Mouse (Mus musculus) brown adipose tissue, adult 24 weeks (tissue): ENCODE data around the gene Ywhah. TPM values are rescaled to one million over a fixed set of nuclear protein-coding genes. Genes with fewer than 3 reads are reported as not detected.
"Not testable (repeated sequence)": the region's sequence is repeated elsewhere in the genome, so short reads cannot be mapped to it uniquely, and the experiment has no call there.

ENCODE experiments used
- H3K27ac ChIP-seq: fragments of 200-500 bp; replicated peaks from 2 replicates; pipeline ENCODE4 v1.5.1; 2012; ENCODE audit warnings: low read depth, mild to moderate bottlenecking, low read length
- H3K4me1 ChIP-seq: fragments of 200-500 bp; 2 replicates; pipeline ENCODE4 v1.6.1; 2012; ENCODE audit warnings: low read length, mixed read lengths; ENCODE audit not compliant: control insufficient read depth, insufficient read depth, insufficient read length
- H3K4me3 ChIP-seq: fragments of 200-500 bp; 2 replicates; pipeline ENCODE4 v1.5.1; 2012; ENCODE audit warnings: low read depth, mild to moderate bottlenecking, low read length, moderate library complexity; ENCODE audit not compliant: insufficient read depth
- polyA plus RNA-seq: library from polyadenylated mRNA; stranded (reverse); fragments of >200 nt; gene quantifications from 2 replicates; pipeline ENCODE4 v1.2.4, GENCODE M21; 2012; ENCODE audit not compliant: missing spikeins, insufficient read depth, insufficient read length

Gene Ywhah
- polyA plus RNA-seq, 1 experiment: 63.4 TPM

- H3K4me3 ChIP-seq: no peak overlapping the region
- H3K4me1 ChIP-seq: peaks cover 13% of the 10 kb centered on the region
- H3K27ac ChIP-seq: no peak overlapping the region
Observed at GRCm38 (mm10) chr5:33028656-33029055, 10.0 kb downstream of the Ywhah start.

- H3K4me3 ChIP-seq: no peak overlapping the region
- no peaks in the 10 kb centered on the region for H3K4me1 ChIP-seq
- no peak overlapping the region for H3K27ac ChIP-seq
Observed at GRCm38 (mm10) chr5:33030425-33031175, 12.0 kb downstream of the Ywhah start.

- Histone ChIP-seq H3K4me1 (no peaks in the 10 kb centered on the region), H3K4me3 (no peak overlapping the region), H3K27ac (no peak overlapping the region)
Observed at GRCm38 (mm10) chr5:33032036-33032773, 13.6 kb downstream of the Ywhah start.

GRCm38 (mm10) chr5:33033121-33033520, 14.5 kb downstream of the Ywhah start:
- Histone ChIP-seq H3K4me1 (no peaks in the 10 kb centered on the region), H3K4me3 (no peak overlapping the region), H3K27ac (no peak overlapping the region)

GRCm38 (mm10) chr5:33033633-33034032, 15.0 kb downstream of the Ywhah start:
- H3K4me3 ChIP-seq, H3K4me1 ChIP-seq: not testable (repeated sequence)

GRCm38 (mm10) chr5:33034100-33034499, 15.5 kb downstream of the Ywhah start:
- Histone ChIP-seq H3K27ac (no peak overlapping the region), H3K4me3 (no peak overlapping the region), H3K4me1 (no peaks in the 10 kb centered on the region)

More at GRCm38 (mm10) chr5:33033633-33034032, 15.0 kb downstream of the Ywhah start:
- H3K27ac ChIP-seq: not testable (repeated sequence)

GRCm38 (mm10) chr5:33034916-33035315, 16.3 kb downstream of the Ywhah start:
- Histone ChIP-seq H3K27ac (no peak overlapping the region), H3K4me3 (no peak overlapping the region), H3K4me1 (no peaks in the 10 kb centered on the region)

GRCm38 (mm10) chr5:33038656-33039509, 20.3 kb downstream of the Ywhah start:
- Histone ChIP-seq H3K4me3 (no peak overlapping the region), H3K27ac (no peak overlapping the region), H3K4me1 (no peaks in the 10 kb centered on the region)

- H3K4me3 ChIP-seq: no peak overlapping the region
- H3K27ac ChIP-seq: no peak overlapping the region
- no peaks in the 10 kb centered on the region for H3K4me1 ChIP-seq
Observed at GRCm38 (mm10) chr5:33039510-33039911, 20.9 kb downstream of the Ywhah start.

- not testable (repeated sequence) for H3K4me1 ChIP-seq, H3K4me3 ChIP-seq, H3K27ac ChIP-seq
Observed at GRCm38 (mm10) chr5:33040735-33041134, 22.1 kb downstream of the Ywhah start.

GRCm38 (mm10) chr5:33043397-33043796, 24.8 kb downstream of the Ywhah start:
- no peaks in the 10 kb centered on the region for H3K4me1 ChIP-seq

GRCm38 (mm10) chr5:33044636-33045315, 26.2 kb downstream of the Ywhah start:
- Histone ChIP-seq H3K4me1 (no peaks in the 10 kb centered on the region), H3K4me3 (no peak overlapping the region), H3K27ac (no peak overlapping the region)

More at GRCm38 (mm10) chr5:33043397-33043796, 24.8 kb downstream of the Ywhah start:
- Histone ChIP-seq H3K27ac (no peak overlapping the region), H3K4me3 (no peak overlapping the region)

GRCm38 (mm10) chr5:33045316-33045705, 26.7 kb downstream of the Ywhah start:
- Histone ChIP-seq H3K4me3 (no peak overlapping the region), H3K27ac (no peak overlapping the region), H3K4me1 (no peaks in the 10 kb centered on the region)

- no peak overlapping the region for H3K4me3 ChIP-seq
- H3K27ac ChIP-seq: no peak overlapping the region
- no peaks in the 10 kb centered on the region for H3K4me1 ChIP-seq
Observed at GRCm38 (mm10) chr5:33052849-33053582, 34.4 kb downstream of the Ywhah start.
